Mouse (Mus musculus) left cerebral cortex, adult 9 months (tissue): Measurements from ENCODE around the gene Ttc6.

Experiments used
- DNase-seq, 2 experiments: peaks; one replicate each; pipeline ENCODE4 v3.0.0; 2022; ENCODE audit warnings: low spot score in 2 of 2

Ttc6 gene

DNA sequence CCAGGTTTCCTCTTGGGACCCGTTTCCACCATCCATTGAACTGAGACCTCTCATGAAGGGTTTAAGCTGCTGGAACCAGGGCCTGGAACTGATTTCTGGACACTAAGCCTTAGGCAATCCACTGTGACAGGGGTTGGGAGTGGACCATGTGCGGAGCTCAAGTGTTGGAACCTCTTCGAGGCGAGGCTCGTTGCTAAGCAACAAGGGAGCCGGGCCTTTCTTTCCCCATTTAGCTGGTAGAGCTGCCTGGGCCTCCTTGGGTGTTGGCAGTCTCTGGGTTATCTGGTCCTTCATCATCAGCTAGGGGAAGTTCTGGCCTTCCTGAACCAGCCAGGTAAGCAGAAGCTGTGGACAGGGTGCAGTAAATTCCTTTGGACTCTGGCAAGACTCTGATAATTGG is at the start of gene Ttc6:
Gene Ttc6 (plus strand): TSS at position 205 of the 400 bp plus-strand sequence.
- DNase-seq = no peak

DNA sequence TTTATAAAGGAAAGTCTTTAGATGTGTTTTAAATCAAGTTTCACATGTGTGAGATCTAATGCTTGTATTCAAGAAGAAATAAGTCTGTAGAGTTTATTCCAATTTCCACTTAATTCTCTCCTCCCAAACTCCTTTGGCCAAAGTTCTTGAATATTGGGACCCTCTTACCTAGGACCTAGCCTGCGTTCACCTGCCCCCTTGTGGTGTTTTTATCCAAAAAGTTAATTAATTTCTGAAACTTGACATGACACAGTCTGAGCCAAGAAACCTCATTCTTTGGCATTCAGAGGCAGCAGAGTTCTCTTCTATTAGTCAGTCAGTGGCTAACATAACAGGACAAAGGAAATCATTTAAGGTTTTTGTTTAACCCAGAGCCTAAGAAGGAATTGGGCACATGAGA is 49.4 kb upstream of the Ttc6 start:
- no peak for DNase-seq

DNA sequence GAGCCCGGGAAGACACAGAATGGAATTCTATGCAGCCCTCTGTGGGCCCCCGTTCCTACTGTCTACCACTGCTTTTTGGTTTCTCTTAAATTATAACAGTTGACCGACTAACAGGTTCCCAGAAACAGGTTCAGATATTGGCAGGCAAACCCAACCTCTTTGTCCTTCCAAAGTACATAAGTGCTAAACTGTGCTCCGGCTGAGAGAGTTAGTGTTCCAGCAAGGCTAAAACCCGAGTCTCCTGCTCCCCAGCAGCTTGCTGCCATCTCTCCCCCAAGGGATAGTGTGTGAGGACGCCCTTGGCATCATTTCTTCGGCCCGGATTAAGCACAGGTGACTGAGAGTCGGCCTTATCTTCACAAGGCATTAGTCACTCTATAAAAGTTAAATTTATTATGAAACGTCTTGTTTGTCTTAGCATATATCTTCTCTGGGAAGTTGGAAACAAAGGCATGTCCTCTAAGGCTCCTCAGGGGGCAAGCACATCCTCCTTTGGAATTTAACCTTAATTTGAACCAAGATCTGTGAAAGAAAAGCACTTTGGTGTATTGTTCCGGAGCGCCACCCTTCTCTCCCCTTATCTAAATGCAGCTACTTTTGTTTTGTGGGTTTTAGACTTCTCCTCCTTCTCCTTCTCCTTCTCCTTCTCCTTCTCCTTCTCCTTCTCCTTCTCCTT is 48.1 kb upstream of the Ttc6 start:
- no peak for DNase-seq

DNA sequence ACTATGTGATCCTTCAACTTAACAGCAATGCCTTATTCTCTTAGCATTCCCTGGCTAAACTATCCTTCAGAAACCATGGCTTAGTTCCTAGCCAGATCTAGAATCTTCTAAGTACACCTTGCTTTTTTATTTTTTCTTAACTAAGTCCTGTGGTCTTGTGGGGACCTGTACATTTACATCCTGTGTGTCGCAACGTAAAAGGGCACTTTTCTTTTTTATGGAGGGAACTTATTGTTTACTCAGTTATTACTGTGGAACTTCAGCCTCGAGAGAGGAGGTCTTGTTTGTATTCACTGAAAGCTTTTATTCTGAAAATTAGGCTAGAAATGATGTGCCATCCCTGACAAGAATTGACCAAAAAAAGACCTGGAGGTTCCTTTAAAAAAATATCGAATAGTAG is 35.6 kb upstream of the Ttc6 start:
- DNase-seq = no peak

DNA sequence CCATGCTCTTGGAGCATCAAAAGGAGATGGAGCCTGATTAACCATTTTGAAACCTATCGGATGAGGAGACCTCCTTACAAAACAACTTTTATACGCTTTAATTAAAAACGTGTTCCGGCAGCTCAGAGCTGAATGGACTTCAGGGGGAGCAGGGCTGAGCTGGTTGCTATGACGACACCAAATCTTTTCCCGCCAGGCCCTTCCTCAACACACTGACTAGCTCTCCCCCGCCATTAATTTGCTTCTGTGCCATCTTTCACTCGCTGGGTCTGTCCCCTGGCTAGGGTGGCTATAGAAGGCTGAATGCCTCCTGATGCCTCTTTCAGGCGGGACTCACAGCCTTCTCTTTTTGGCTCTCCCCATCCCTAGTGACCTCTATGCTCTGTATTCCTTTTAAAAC is 33.4 kb upstream of the Ttc6 start:
- no peak for DNase-seq

DNA sequence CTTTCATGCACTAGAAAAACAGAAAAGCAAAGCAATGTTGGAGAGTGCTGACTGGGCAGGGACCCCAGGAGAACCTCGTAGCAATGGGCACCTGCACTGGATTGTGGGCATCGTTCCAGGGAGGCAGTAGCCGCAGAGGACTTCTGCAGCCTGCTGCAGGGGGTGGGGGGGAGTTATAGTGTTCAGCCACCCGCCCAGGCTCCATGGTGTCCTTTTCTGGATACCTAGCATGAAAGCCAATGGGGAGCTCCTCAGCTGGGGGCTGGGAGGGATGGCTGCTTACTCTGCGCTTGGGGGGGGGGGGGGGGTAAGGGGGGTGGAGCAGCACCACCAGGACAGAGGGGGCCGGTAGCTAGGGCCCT is 29.4 kb upstream of the Ttc6 start:
- no peak for DNase-seq

DNA sequence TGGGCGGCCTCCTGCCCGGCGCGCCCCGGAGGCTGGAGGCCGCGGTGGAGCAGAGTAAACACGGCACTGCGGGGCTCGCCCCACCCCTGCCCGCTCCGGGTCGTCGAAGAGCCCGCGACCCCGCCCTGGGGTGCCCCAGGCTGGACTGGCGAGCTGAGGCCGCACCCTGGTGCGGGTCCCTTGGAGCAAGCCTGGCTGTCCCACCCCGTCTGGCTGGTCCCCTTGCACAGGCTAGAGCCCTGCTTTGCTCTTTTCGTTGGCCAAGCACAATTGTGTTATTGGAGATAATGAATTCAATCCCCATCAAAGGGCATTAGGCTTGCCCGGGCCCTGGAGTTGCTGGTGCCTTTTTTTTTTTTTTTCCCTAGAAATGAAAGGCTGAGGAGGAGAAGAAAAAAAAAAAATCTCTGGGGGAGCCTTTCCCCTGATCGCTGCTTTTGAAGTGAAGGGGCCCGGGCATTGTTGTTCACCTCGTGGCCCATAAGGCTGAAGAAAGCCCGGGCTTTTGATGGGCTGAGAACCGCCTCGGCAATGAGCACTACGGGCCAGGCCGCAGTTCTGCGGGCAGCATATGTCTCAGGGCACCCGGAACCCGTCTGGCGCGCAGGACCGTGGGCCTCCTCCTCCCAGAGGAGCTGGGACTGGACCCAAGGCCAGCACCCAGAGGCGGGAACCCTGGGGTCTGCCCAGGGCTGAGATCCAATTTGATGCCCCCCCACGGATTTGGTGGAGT is 28.9 kb upstream of the Ttc6 start:
- DNase-seq = no peak

DNA sequence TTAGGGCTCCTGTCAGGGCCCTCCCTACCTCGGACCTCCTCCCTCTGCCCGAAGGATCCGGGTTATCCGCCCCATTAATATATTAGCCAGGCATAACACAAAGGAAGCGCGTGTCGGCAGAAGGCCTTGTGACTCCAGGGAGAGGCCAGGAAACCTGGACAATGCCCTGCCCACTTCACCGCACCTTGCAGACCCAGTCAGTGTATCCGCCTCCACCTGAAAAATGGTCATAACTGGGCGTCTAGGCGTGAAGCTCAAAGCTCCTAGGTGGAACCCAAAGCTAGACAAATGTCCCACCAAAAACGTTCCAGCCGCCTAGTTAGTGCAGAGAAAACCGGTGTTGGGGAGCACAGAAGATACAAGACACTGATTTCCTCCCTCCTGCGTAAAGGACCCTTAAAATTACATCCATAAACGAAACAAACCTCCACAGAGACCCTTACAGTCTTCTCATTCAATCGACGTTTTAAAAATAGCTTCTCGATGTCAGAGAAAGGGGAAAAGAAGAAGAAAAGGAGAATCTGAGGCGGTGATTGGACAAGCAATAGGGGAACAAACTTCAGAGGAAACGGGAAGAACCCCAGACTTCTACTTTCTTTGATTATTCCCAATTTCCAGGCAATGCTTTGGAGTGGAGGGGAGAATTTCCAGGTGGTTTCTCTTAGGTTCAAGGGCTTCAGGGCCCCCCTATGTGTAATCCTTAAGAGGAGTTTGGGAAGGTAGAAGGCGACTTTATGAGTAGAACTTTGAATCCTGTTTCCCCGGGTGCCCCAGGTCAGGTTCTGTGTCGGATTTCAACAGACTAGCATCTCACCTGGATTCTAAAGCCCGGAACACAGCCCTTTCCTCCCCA is 27.6 kb upstream of the Ttc6 start:
- DNase-seq = no peak

DNA sequence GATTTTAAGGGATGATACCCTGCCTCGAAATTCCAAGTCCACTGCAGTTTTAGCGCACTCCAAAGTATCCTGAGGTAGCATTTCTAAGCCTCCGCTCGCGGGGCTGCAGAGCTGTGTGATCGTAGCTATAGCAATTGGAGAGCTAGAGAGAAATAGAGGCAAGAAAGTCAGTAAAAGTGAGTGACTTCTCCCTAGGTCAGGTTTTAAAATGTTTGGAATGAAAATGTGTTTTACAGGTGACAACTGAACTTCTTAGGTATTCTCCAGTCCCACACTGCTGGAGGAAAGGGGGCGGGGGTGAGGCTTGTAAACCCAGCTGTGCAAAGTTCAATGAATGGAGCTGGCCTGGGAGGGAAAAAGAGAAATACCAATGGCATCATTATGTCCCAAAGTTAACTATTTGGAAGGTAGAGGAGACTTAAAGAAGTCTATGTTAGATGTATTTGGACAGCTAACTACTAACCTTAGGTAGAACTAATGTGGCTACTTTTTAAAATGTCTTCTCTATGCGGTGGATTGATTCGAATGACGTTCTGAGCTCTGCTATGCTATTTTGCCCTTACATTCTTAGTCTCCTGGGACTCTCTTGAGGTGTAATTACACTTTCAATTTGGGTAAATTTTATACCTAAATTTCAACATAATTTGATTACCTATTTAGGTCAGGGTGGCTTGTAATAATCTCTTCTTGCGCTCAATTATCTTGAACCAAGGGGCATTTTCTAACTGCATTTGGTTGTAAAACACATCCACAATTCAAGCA is 26.8 kb upstream of the Ttc6 start:
- DNase-seq = no peak

DNA sequence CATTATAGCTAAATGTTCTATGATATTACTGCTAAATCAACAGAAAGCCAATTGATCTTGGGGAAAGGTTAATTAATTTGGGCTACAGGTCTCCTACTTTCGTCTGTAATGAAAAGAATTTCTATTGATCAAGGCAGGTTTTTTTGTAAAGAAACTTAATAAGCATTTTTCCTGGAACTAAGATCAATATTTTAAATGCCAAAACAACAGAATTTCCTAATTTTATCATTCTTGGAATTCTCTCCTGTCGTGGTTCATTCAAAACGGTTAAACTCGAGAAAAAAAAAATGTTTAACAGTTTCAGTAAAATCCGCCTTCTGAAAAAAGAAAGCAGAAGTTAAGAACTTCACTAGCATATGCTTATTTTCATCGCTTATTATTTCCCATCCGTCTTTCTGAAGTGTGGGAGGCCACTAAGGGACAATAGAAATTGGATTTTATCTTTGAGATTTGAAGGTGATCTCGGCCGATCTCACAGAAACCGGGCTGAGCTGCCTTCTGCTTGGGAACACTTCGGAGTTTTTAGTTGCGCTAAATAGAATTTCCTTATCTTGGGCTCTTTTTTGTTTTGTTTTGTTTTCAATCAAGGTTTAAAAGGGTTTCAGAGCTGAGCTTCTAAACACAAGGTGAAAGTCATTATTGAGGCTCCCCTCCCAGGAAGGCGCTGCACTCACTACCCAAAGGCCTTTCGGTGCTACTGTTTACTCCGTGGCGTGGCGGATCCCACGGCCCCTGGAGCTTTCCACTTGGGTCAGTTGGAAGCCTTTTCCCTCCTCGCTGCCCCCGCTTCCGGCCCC is 25.9 kb upstream of the Ttc6 start:
- DNase-seq = no peak

DNA sequence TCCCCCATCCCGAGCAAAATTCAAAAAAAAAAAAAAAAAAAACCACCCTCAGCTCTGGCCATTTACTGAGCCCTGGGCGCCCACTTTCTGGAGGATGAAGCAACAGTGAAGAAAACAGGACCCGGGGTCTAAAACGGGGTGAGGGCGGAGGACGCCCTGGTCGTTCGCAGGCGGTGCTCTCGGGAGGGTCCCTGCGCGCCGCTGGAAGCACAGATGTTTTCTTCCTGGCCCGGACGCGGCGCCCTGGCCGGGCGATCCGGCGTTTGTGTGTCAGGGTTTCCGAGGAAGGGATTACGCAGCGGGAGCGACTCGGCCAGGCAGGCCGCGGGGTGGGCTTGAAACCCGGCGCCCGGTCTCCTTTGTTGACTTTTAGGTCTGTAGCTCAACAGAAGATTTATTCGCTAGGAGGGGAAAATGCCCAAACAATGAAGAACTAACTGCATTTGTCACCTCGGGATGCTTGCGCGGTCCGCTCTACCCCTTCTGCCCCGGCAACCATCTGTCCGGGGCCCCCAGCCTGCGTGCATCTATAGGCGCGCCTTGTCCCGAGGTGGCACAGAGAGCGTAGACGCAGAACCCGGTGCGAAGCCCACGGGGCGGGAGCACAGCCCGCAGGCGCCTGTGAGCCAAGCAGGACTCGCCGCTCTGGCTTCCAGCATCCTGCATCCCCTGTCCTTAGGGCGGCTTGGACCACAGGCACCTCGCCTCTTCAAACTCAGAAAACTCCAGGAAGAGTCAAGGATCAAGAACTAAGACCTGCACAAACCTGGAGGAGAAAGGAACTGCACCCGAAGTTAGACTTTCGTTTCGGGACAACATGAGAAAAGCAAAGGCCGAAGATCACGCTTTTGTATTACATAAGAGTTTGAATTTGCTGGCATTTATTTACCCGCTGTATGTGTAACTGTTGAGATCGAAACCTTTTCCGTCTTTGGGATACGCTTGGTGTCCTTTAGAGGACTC is 25.0 kb upstream of the Ttc6 start:
- no peak for DNase-seq

DNA sequence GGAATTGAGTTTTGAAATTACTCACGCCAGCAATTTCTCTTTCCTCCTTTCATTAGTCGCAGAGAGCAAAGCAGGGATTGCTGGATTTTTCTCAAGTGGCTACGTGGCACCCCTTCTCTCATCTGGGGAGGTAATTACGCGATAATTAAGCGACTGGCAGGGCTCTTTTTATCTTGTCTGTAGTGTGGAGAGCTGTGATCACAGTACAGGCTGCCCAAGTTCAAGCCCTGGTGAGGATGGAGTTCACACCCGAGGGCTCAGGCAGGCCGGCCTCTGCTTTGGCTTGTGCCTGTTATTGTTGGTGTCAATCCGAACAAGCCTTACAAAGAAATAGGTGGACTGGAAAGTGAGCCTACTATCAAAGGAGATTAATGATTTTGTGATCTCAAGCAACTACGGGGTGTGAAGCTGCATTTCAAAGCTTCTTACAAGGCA is 24.3 kb upstream of the Ttc6 start:
- DNase-seq = no peak

DNA sequence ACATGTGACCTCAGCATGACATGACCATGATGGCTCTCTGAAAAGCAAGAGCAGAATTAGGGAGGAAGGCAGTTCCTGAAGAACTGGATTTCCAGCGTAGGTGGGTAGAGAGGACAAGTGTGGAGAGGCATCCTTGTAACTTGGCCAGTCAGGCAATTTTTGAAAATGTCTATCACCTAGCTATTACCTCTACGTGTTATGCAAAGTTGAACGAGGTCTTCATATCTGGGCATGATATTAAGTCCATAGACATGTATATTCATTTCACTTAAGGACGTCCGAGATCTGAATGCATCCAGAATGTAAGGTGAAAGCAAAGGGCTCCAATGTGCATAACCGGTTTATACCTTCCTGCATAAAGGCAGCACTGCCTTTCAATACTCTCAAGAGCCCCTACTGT is 22.8 kb upstream of the Ttc6 start:
- DNase-seq = no peak

DNA sequence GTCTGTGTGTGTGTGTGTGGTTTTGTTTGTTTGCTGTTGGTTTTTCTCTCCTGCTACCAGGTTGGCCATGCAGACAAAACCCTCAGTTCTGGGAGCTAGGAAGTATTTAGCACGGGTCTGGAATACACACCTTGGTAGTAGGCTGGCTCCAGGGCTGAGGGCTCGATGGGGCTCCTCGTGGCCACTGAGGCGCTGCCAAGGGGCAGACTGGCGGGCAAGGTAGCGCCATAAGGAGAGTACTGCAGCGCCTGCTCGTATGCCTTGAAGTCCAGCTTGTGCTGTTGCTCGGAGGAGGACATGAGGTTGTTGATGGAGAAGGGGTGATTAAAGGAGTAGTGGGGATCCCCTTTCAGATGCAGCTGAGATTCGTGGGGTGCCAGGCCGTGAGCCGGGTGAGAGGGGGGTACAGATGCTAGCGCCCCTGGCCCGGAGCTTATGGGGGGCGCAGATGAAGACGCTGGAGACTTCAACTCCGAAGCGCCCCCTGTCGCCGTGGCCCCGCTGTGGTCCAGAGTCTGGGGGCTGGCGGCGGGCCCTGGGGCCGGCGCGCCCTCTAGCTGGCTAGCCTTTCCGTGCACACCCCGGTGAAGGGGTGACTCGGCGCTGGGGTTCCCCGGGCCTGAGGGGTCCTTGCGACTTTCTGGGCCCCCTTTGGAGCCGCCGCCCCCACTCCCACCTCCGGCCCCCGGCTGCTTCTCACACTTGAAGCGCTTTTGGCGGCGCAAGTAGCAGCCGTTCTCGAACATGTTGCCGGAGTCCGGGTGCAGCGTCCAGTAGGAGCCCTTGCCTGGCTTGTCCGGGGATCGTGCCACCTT is 21.8 kb upstream of the Ttc6 start:
- no peak for DNase-seq

DNA sequence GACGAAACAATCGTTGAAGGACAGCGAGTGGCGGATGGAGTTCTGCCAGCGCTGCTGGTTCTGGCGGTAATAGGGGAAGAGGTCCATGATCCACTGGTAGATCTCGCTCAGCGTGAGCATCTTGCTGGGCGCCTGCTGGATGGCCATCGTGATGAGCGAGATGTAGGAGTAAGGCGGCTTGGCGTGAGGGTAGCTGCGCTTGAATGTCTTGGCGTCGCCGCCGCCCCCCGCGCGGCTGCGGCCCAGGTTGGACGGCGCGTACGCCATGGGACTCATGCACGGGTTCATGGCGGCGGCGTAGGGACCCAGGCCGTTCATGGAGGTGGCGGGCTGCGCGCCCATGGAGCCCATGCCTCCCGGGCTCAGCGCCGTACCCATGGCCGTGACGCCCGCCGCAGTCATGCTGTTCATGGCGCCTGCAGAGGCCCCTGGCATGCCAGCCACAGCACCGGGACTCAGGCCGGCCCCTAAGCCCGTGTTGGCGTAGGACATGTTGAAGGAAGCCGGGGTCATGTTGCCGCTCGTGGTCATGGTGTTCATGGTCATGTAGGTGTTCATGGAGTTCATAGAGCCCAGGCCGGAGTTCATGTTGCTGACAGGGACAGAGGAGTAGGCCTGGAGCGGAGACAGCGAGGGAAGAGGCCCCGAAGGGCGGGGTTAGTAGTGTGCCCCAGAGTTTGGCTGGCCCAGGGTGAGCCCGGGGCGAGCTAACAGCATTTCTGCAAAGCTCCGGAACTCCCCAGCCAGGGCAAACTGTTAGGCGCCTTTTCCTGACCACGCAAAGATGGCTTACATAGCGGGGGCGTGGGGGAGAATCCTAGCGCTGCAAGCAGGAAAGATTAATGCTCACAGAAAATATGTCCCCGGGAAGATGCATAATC is 20.9 kb upstream of the Ttc6 start:
- no peak for DNase-seq

DNA sequence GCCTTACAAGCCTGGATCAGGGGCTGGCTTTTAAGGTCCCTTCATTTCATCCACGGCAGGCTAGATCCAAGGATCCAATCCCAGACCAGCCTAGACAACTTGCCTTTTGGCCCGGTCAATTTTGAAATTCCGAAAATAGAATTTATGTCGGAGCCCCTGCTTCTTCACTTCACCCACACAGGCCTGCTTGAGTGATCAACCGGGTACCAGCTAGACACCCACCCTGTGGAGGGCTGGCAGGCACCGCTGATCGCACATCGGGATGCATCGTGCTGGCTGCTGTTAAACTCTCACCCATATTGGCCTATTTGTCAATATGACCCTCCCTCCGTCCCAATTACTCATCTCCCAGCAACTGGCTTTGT is 20.3 kb upstream of the Ttc6 start:
- no peak for DNase-seq

DNA sequence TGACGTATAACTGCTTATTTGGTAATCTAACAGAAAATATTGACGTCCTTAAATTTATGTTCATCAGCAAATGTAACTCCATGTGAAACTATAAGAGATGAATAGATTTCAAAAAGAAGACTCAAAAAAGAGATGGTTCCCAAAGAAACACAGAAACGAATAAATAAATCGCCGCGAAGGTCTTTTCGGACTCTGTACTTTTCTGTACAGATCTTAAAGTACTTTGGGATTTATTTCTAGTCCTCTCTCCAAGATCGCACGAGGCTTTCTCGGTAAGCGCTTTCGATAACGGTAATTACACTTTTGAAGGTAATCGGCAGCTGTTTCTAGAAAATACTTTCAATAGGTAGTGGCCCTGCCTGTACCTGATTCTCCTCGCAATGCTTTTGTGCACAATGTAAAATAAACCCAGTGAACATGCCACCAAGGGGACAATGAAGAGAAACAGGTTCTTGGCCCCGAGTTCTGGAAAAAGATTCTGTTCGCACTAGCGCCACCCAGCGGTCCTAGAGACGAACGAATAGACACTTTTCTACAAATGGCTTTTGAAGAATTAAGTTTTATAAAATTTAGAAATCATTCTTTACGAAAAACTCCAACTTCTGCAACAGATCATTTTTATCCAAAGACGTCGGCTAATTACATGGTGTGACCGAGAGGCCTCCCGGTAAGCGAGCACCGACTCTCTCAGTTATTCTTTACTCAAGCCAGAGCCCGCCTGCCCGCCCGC is 19.1 kb upstream of the Ttc6 start:
- DNase-seq = no peak
